Mouse (Mus musculus) small intestine, adult 2 months (tissue): ENCODE data around the gene Prss30.

ENCODE experiments used
- CTCF ChIP-seq: fragments of 200-500 bp; IDR thresholded peaks from 2 replicates; pipeline ENCODE4 v1.5.1; 2012; ENCODE audit warnings: low read depth, mild to moderate bottlenecking, control low read depth, inconsistent platforms, low read length, moderate library complexity, mixed read lengths; ENCODE audit not compliant: insufficient replicate concordance, insufficient read length; ENCODE audit errors: extremely low read depth
- POLR2A ChIP-seq: fragments of 200-500 bp; IDR thresholded peaks from 2 replicates; pipeline ENCODE4 v1.6.1; 2012; ENCODE audit warnings: low read depth, mild to moderate bottlenecking, control low read depth, inconsistent platforms, low read length, moderate library complexity

- peak; percentile 80; the same call in 1 of the 2 replicates for TF ChIP-seq CTCF
- TF ChIP-seq POLR2A = peak; percentile 30; the same call in 1 of the 2 replicates
Observed at GRCm38 (mm10) chr17:23993559-23994428, 13.4 kb upstream of the Prss30 start.
